Mouse (Mus musculus) embryonic fibroblast, embryonic 13.5 days (primary cell): ENCODE measurements at regions not wholly inside any gene's neighbourhood (a gene's known extent, or its start where the extent isn't known, plus 50 kb on each side); places are given as distances from the start of the nearest gene placed in this dataset.

Experiments used
- H3K27ac ChIP-seq: 2 replicates; pipeline ENCODE4 v1.5.1; 2012; ENCODE audit warnings: low read length, control low read depth, inconsistent platforms; ENCODE audit not compliant: insufficient read depth
- H3K4me1 ChIP-seq: 2 replicates; pipeline ENCODE4 v1.6.1; 2011; ENCODE audit warnings: low read length; ENCODE audit not compliant: control insufficient read depth, insufficient read depth
- H3K4me3 ChIP-seq: 2 replicates; pipeline ENCODE4 v1.5.1; 2011; ENCODE audit warnings: mild to moderate bottlenecking, control low read depth, low read length; ENCODE audit not compliant: insufficient read depth
- CTCF ChIP-seq: IDR thresholded peaks from 2 replicates; pipeline ENCODE4 v1.5.1; 2011; ENCODE audit warnings: mild to moderate bottlenecking, control low read depth, low read length, moderate library complexity, borderline replicate concordance; ENCODE audit not compliant: insufficient read depth
- POLR2A ChIP-seq: IDR thresholded peaks from 2 replicates; pipeline ENCODE4 v1.6.1; 2011; ENCODE audit warnings: low read depth, mild to moderate bottlenecking, control low read depth, low read length, moderate library complexity

GRCm38 (mm10) chr8:39833251-39833650 lies 841.6 kb upstream of the Adam24 start:
- Histone ChIP-seq H3K4me1 (no peaks in the 10 kb centered on the region), H3K4me3 (no peak overlapping the region), H3K27ac (no peak overlapping the region)
- TF ChIP-seq CTCF (no peak), POLR2A (no peak)

- no peak overlapping the region for H3K27ac ChIP-seq
- TF ChIP-seq CTCF (no peak), POLR2A (no peak)
- no peak overlapping the region for H3K4me3 ChIP-seq
- no peaks in the 10 kb centered on the region for H3K4me1 ChIP-seq
Observed at GRCm38 (mm10) chr8:39846854-39847253, 828.0 kb upstream of the Adam24 start.

- H3K4me1 ChIP-seq: no peaks in the 10 kb centered on the region
- H3K27ac ChIP-seq: no peak overlapping the region
- TF ChIP-seq CTCF (no peak), POLR2A (no peak)
- no peak overlapping the region for H3K4me3 ChIP-seq
Observed at GRCm38 (mm10) chr8:39862544-39862943, 812.3 kb upstream of the Adam24 start.

GRCm38 (mm10) chr8:39902251-39902650 lies 772.6 kb upstream of the Adam24 start:
- no peaks in the 10 kb centered on the region for H3K4me1 ChIP-seq
- no peak overlapping the region for H3K27ac ChIP-seq

GRCm38 (mm10) chr8:39912926-39913325 lies 762.0 kb upstream of the Adam24 start:
- H3K4me1 ChIP-seq: no peaks in the 10 kb centered on the region
- no peak overlapping the region for H3K27ac ChIP-seq
- TF ChIP-seq POLR2A: no peak
- no peak for TF ChIP-seq CTCF
- no peak overlapping the region for H3K4me3 ChIP-seq

More at GRCm38 (mm10) chr8:39902251-39902650, 772.6 kb upstream of the Adam24 start:
- H3K4me3 ChIP-seq: no peak overlapping the region
- no peak for TF ChIP-seq POLR2A

GRCm38 (mm10) chr8:39921336-39921735 lies 753.5 kb upstream of the Adam24 start:
- Histone ChIP-seq H3K27ac (no peak overlapping the region), H3K4me1 (no peaks in the 10 kb centered on the region), H3K4me3 (no peak overlapping the region)
- TF ChIP-seq CTCF: no peak
- TF ChIP-seq POLR2A: no peak

- no peak overlapping the region for H3K4me3 ChIP-seq
- no peaks in the 10 kb centered on the region for H3K4me1 ChIP-seq
- no peak for TF ChIP-seq POLR2A
- no peak overlapping the region for H3K27ac ChIP-seq
Observed at GRCm38 (mm10) chr8:39923741-39924140, 751.1 kb upstream of the Adam24 start.

- TF ChIP-seq CTCF (no peak), POLR2A (no peak)
- H3K27ac ChIP-seq: no peak overlapping the region
- H3K4me1 ChIP-seq: no peaks in the 10 kb centered on the region
- no peak overlapping the region for H3K4me3 ChIP-seq
Observed at GRCm38 (mm10) chr8:39950178-39950896, 724.5 kb upstream of the Adam24 start.

- Histone ChIP-seq H3K4me3 (no peak overlapping the region), H3K27ac (no peak overlapping the region), H3K4me1 (no peaks in the 10 kb centered on the region)
- TF ChIP-seq POLR2A: no peak
- TF ChIP-seq CTCF: no peak
Observed at GRCm38 (mm10) chr8:39954497-39954896, 720.4 kb upstream of the Adam24 start.

GRCm38 (mm10) chr8:39954924-39955323 lies 720.0 kb upstream of the Adam24 start:
- no peak overlapping the region for H3K27ac ChIP-seq
- no peaks in the 10 kb centered on the region for H3K4me1 ChIP-seq
- no peak for TF ChIP-seq CTCF
- no peak for TF ChIP-seq POLR2A
- H3K4me3 ChIP-seq: no peak overlapping the region
